Mouse (Mus musculus) embryo, embryonic 10.5 days (tissue): ENCODE measurements at regions not wholly inside any gene's neighbourhood (a gene's known extent, or its start where the extent isn't known, plus 50 kb on each side); places are given as distances from the start of the nearest gene placed in this dataset.

Experiments
- DNase-seq: peaks from one replicate; pipeline ENCODE4 v3.0.0-alpha.2; 2015; ENCODE audit warnings: low spot score

DNA sequence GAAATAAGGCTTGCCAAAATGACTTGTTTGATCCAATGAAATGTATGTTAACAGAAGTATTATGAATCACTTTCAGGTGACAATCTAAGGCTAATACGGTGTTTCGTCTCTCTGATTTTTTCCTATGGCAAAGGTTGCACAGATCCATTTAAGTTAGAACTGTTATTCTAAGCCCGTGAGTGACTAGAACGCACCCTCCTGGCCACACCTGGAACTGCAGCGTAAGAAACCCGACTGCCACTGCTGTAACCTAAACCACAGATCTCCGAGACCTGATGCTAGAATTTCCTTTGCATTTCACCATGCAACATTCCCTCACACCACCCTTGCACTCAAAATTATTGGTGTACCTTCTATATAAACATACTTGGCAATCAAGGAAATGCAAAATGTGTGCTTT lies 2160.6 kb upstream of the Gm7489 start:
- no peak for DNase-seq

DNA sequence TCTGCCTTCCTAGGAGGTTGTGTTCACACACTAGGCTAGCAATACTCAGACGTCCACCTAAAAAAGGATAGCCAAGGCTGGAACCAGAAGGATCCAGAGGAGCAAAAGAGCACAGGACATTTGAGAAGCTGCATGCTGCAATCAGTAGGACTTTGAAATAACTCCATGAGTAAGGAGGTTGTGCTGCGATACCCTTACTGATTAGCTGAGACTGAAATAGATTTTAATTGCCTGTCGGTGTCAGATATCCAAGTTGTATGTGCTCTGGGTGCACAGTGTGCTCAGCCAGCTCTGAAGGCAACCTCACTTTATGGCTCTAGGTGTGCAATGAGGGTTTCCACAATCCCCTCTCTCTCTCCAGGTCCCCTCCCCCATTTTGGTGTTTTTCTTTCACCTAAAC lies 2159.2 kb upstream of the Gm7489 start:
- DNase-seq, result no peak

DNA sequence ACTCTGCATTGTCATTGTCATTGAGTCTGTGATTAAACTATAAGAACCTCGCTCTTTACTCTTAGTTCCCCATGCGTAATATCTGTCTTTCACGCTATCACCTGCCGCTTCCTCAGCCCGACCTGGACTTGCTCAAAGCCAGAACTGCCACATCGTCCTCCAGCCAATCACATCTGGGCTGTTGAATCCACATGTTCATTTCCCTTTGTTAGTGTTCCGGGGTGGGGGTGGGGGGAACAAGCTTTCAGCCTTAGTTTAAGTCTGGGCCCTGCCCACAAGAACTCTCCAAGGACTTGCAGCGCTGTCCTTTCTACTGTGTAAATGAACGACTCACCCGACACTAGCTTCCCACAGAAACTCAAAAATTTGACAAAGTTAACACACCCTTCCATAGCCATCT lies 2154.6 kb upstream of the Gm7489 start:
- DNase-seq, result no peak

DNA sequence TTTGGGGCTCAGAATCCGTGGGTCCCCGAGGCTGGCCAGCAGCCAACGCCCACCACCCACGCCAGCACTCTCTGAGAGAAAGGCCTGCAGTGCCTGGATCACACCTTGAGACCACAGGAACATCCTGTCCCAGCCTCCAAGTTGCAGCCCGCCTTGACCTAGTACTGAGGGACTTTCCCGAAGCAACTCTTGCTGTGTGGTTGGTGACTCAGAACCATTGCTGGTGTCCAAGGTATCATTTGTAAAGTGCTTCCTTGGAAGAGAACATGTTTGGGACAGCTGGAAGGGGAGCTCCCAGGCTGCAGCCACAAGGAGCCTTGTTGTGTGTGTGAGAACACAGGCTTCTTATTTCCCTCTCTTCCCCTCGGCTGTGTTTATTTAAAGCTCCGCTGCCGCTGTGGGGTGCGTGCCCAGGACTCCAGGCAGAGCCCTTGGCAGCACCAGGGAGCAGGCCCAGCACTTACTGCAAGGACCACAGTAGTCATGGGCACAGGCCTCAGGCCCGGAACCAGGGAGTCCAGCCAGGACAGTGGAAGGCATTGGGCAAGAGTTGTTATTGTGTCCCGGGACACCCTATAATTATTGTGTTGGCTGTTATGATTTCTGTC lies 2153.8 kb upstream of the Gm7489 start:
- DNase-seq, result no peak

DNA sequence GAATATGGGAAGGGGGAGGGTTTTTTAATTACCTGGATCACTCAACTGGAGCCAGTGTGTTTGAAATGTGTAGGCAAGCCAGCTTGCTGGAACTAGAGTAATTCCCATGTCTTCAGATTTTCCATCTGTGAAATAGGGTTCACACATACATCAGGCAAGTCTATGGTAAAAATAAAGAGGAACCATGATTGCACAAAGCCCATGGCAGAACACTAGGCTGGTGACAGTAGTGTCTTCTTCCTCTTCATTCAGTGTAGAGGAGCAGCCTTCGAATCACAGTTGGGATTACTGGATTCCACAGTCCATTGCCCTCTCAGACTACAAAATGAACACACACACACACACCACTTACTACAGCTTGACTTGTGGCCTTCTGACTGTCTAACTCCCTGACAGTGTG lies 2150.5 kb upstream of the Gm7489 start:
- no peak for DNase-seq
